Mouse (Mus musculus) left cerebral cortex, adult 8-10 months (tissue): ENCODE data around the gene Ppara. TPM values are rescaled to one million over a fixed set of nuclear protein-coding genes. Genes with fewer than 3 reads are reported as not detected.

Experiments used
- DNase-seq, 2 experiments: peaks; one replicate each; pipeline ENCODE4 v3.0.0; 2022; ENCODE audit warnings: low spot score in 2 of 2
- total RNA-seq, 4 experiments: library from RNA; stranded (reverse); gene quantifications; 2 replicates each; pipeline ENCODE4 v1.2.4; 2022

The Ppara gene
- total RNA-seq, 4 experiments from 2014 or later, result 2.8 to 3.6 (median 3.3) TPM

DNA sequence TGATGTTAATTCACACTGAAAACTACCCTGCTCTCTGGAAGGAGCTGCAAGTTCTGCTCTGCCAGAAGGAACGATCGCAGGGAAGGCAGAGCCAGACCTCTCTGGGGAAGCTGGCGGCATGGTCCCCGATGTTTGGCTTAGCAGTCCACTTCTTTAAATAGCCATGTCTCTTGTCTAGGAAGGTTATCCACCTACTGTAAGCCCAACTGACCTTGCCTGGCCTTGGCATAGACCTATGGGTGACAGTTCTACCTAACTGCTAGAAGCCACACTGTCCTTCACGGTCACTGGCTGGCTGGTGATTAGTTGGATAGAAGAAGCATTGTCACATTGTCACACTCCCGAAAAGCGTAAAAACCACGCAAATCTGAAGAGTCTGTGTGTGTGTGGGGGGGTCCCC lies 63.9 kb downstream of the Ppara start:
- DNase-seq, result no peak

DNA sequence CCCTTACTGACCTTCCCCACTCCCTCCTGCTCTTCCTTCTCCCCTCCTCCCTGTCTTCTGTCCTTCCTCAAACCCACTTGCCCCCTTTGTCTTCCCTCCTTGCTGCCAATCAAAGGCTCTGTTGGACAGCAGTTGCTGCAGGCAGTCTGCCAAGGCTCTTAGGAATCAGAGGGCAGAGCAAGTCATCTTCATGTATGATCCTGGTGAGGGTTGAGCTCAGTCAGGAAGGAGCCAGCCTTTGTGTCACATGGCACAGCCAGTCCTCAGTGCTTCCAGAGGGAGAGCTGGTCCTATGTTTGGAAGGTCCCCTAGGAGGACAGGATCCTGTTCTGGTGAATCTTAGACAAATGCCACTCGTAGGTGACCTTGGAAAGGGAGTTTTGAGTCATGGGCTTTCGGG lies 68.1 kb downstream of the Ppara start:
- no peak for DNase-seq

DNA sequence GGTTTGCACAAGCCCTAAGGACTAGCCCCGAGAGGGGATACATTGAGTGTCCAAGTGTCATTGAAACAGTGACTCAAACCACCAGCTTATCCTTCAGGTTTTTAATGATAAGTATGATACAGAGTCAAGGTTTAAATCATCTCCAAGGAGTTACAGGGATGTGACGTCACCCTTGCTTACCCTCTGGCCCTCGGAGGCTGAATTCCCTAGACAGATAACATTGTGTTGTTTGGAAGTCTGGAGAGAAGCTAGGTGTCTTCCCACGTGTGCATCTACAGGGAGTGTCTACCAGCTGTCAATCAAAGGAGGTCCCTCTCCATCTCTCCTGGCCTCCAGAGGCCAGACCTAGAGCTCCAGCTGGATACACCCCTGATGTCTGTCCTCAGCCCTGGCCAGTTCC lies 72.1 kb downstream of the Ppara start:
- no peak for DNase-seq

DNA sequence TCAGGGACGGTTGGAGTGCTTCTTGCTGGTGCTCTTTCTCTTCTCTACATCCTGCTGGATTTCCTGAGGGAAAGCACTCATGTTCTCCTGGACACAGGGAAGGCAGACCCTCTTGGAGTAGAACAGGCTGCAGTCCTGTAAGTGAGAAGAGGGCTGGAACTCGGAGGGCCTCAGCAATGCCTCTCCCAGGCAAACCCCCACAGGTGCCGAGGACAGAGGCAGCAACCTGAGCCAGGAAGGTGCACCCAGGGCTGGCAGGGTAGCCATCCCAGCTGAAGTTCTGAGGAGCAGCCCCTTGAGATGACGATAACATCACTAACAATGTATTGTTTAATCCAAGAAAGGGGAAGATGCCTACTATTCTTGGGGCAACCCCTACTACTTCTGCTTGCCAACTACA lies 72.6 kb downstream of the Ppara start:
- DNase-seq, result no peak

DNA sequence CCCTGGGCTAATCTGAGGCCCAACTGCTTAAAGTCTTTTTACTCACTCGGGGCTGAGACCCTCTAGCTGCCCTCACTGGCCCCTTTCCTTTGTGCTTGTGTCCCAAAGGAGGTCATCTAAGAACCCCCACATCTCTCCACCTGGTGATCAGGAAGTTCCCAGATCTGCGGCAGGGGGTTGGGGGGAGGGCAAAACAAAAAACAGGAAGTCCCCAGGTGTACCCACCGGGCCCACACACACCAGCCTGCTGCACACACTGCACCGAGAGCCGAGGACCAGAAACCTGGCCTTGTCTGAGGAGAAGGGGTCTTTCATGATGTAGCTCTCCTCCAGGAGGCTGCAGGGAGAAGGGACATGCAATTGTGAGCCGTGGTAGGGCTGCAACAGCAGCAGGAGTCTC lies 73.2 kb downstream of the Ppara start:
- no peak for DNase-seq

DNA sequence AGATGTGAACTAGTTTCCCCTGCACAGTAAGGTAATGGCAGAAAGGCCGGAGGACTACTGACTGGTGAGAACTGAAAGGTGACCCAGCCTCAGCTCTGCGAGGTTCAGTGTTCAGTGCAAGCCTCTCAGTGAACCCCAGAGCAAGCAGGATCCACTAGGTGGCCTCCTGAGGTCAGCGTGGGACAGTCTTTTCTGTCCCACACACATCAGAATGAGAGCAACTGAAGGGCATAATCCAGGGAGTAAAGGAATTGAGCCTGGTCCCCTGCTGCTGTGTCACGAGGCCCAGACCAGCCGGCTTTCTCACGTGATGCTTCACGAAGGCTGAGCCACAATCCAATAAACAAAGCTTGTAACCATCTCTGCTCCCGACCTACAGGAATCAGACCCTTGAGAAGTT lies 73.7 kb downstream of the Ppara start:
- no peak for DNase-seq

DNA sequence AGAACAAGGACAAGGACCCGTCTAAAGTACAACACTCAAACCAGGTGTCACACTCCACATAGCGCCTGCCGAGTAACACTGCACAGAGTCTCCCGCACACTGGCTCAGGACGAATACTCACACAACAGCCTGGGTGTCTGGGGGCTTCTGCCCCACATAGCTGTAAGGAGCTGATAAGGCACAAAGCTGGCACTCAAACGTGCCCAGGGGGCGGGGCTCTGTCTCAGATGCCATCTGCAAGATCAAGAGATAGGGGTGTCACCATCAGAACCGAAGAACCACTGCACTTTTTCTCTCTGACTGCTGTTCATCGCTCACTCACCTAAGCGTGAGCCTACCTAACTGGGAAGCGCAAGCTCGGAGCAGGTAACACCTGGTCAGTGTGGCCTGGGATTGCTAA lies 74.3 kb downstream of the Ppara start:
- no peak for DNase-seq

DNA sequence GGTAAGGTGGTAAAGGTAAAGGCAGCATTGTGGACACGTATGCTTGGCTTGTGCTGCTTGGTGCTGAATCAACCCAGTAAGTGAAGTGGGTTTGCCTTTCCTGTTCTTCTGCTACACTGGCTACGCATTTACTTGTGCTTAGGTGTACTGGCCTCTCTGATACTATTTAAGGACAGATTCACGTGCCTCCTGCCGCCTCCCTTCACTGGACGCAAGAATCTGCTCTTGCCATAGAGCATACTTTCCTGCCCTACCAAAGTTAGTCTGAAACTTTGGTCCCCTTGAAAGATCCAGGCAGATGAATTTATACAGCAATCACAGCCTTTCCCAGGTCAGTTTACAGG lies 75.7 kb downstream of the Ppara start:
- DNase-seq, result no peak

DNA sequence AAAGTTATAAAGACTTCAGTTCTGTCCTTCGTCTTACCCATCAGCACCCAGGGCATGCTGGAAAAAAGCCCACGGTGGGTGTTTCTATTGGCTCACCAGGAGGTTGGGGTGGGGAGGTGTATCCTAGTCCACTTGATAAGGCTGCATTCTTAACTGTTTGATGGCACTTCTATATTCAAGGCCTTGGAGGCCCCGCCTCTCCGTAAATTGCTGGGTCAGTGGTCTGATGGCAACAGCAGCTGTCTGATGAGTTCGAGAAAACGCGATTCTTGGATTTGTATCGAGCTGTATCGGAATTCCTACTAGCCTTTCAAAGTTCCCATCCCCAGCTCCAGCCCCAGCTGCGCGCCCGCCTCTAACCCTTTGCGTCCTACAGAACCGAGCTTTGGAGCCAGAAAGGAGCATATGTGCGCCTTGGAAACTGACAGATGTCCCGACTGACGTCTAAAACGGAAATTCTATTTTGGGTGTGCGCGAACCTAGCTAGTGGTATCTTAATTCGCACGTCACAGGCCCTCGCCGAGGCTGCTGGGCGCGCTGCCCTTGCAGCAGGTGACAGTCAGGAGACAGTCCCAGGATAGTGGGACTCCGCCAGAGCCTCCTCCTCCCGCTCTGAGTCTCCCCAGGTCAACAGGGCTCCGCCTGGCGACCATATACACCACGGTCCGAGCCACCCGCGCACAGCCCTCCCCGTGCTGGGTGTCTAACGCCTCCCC lies 76.2 kb downstream of the Ppara start:
- DNase-seq, result peak; percentile 63 to 81

DNA sequence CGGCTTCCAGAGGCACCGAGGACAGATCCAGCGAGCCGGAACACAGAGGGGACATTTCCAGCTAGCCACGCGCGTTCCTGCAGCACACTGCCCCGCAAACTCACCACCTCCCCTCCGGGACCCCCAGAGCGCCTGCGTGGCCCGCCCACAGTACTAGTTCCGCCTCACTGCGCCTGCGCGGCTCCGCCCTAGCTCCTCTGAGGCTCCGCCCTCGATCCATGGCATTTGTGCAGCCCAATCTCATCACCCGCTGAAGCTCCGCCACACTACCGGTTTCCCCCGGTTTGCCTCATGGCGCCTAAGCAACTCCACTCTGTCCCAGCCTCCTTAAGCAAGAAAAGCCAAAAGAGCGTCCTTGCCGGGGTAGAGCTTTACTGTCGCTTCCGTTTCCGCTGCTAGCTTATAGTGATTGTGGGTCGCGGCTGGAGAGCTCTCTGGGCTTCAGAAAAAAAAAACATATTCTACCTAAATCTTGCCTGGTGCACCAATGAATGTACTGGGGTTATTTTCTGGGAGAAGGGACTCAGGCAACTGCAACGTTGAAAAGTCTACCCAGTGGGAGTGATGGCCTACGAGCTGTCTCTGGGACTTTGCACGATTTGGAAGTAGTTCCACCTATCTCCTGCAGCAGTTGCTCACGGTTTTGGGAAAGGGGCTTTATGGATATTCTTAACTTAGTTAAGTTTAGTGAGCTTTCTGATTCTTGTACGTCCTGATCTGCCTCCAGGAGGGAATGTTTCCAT lies 76.9 kb downstream of the Ppara start, which contains the start of gene Cdpf1:
Gene Cdpf1 (minus strand): TSS at position 163 of the 743 bp plus-strand sequence.
- peak; percentile 97 to 99 for DNase-seq

DNA sequence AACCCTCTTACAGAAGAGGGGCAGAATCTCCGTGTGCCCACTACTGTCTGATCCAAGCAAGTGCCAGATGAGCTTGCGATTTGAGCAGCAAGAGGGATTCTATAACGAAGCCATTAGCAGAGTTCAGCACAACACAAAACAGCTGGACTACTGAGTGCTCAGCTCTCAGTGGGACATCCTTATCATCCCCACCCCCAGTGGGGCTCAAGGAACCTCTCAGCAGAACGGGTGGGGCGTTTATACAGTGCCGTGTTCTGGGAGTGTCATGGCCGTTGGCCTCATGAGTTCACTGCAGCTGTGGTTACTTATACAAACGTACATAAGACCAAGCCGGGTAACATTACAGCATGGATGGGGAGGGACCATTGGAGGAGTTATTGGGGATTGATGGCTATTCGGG lies 78.6 kb downstream of the Ppara start:
- DNase-seq, result no peak

DNA sequence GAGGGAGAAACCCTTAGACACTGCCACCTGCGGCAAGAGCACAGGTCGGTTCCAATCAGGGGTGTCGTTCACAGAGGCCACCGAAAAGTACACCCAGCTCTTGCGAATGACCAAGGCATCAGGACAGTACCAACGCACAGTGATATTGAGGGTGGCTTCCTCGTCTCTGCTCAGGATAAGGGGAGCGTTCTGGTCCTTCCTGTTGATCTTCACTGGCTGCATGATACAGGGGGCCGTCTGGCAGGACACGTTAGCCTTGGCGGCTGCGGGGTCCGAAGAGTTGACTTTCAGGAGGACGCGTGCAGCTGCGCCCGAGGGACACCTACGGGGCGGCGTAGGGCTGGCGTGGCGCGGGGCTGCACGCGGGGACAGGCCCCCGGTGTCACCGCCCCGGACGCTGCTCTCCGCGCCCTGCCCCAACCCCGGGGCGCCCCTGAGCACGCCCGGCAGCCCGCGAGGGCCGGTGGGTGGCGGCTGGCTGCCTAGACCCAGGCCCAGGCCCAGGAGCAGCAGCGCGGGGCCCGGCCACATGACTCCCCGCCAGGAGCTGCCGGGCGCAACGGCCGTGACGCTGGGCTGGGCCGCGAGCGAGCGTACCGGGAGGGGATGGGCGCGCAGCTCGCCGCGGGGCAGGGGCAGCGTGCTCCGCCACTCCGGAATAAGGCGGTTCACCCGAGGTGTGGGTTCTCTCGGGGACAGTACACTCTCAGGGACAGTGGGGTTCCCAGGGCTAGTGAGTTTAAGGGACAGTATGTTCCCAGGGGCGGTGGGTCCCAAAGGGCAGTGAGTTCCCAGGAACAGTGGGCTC lies 86.6 kb downstream of the Ppara start, which contains the start of gene Pkdrej:
Gene Pkdrej (minus strand): TSS at position 532 of the 808 bp plus-strand sequence.
- DNase-seq, result peak in 1 of 2 experiments; percentile 27

DNA sequence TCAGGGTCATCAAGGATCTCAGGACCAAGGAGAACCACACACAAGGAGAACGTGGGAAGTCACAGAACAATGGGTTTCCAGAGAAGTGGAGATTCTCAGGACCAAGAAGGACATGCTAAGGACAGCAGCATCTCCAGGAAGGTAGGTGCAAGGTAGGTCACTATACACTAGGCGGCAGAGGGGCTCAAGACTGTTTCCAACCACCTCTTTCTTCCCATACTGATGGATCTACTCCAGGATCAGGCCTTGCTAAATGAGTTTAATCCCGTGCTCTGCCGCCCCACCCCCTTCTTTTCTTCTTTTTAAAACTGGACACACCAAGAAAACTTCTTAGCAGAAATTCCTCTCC lies 87.2 kb downstream of the Ppara start:
- no peak for DNase-seq

DNA sequence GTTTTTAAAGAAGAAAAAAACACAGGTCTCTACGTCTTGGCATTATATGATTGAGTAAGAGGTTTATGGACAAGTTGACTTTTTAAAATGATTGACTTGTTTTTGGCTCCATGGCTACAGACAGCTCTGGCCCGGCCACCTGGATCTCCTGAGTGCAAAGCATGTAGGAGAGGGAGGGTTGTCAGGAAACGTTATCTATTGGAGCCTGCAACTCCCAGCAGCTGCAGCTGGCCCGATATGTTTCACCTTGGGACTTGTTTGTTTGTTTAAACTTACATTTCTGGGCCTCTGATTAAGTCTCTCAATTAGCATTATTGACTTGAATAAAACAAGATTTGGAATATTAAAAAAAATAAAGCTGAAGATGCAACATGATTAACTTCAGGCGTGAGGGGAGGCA lies 91.9 kb downstream of the Ppara start:
- no peak for DNase-seq

DNA sequence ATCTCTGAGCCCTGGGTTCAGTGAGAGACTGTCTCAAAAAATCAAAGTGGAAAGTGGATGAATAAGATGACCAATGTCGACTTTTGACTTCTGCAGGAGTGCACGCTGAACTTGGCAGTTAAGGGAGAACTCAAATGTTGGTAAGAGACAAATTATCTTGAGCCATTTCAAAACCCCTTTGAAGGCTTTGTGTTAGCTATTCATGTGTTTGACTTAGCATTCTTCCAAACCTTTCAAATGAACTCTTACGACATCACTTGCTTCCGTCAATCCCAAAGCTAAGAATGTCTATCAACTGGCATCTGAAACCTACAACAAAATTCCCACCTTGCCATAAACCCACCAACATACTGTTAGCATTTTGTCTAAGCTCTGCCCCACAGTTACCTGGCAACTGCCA lies 93.3 kb downstream of the Ppara start:
- no peak for DNase-seq

DNA sequence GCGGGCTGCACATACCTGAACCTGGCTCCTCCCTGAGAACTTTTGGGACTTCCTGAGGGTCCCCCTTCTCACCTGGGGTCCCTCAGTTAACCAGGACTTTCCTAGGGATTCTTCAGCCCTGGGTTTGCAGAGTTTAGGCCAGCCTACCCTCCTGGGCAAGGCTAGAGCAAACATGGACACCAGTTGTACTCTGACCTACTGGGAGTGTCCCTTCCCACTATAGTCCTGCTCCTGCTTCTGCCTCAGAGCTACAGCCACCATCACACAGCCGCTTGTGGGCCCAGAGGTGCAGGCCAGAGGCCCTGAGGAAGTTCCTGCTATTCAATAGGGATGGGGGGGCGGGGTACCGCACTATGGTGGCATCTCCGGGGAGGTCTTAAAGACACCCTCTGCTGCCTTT lies 94.7 kb downstream of the Ppara start:
- no peak for DNase-seq

DNA sequence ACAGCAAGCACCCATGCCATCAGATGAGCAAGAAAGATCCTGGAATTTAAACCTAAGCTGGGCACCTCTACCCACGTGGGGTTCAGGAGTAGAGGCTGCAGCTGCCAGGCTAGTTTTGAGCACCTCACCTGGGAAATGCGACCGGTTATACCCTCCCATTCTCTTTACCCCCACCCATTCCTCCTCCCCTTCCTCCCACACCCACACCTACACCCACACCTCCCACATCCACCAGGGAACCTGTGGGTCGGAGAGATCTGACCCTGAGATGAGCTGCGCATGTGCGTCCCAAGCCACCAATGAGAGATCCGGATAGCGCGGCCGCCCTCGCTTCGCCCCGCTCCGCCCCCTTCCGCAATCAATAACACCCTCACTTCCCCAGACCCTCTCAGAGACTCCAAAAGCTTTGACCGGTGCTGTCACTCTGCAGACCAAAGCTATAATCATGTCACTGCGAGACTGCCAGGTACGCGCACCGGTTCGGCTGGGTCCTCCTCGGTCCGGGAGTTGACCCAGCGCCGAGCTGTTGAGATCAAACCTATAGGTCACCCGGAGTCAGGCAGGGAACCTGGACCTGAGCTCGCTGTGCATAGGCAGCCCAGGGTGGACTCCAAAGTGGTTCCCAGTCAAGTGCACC lies 97.3 kb downstream of the Ppara start, which contains the start of gene Ttc38:
Gene Ttc38 (plus strand): TSS at position 353 of the 637 bp plus-strand sequence.
- peak; percentile 70 to 80 for DNase-seq

DNA sequence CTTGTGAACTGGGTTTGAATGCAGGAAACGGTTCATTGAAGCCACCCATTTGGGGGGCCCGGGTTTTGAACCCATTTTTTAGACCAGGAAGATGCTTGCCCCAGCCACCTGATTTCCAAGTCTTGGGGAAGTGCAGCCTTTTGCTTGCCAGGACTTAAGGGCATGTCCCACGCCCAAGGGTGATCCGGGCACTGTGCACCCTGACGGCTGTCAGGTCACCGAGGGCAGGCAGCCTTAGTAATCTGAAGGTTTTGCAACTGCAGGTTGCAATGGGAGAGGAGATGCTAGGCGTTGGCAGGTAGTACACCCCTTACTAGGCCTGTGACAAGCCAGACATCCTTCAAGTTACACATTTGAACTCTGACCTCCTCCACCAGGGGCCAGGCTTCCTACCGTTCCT lies 97.8 kb downstream of the Ppara start:
- no peak for DNase-seq

DNA sequence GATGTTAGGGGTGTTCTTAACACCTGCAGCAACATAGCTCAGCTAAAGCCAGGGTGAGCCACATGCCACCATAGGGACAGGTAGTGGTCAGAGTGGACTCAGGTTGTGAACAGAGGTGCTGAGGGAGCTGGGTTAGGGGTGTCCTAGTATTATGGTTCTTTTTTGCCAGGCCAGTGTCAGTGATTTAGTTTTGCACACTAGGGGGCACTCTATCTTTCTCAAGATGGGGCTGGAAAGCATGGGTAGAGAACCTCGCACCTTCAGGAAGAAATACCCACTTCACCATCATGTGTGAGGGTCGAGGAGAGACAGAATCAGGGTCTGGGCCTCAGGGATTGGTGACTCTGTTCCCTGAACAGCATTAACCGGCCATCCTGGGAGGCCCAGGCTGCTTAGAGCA lies 100.6 kb downstream of the Ppara start:
- no peak for DNase-seq

DNA sequence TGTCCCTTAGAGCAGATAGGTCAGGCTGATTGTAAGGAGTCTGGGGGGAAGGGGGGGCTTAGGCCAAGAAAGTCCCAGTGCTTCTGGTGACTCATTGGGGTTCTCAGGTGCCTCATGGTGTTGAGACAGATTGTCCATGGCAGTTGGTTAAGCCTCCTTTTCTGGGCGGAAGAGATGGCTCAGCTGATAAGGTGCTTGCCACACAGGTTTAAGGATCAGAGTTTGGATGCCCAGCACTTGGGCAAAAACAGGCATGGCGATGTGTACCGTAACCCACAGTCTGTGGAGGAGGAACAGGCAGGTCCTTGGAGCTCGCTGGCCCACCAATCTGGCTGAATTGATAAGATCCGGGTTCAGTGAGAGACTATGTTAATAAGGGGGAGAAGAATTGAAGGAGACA lies 102.1 kb downstream of the Ppara start:
- DNase-seq, result no peak

DNA sequence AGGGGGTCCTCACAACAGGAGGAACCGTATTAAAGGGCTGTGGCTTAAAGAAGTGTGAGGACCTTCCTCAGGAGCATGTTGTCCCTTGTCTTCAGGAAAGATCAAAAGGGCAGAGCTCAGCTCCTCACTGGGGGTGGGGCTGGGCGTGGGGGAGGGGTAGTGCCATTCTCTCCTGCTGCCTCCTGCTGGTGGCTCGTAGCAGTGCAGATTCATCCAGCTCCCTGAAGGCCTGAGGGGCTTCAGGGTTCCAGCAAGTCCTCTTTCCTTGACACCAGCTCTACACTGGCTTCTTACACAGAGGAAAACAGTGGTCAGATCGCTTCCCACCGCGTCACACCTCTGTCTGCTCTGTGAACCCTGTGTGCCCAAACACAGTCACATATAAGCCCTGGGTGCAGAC lies 106.2 kb downstream of the Ppara start:
- no peak for DNase-seq
